Mouse (Mus musculus): Measurements from ENCODE around the gene Mup4.
"Not testable (repeated sequence)": the region's sequence is repeated elsewhere in the genome, so short reads cannot be mapped to it uniquely, and the experiment has no call there.

The Mup4 gene

DNA sequence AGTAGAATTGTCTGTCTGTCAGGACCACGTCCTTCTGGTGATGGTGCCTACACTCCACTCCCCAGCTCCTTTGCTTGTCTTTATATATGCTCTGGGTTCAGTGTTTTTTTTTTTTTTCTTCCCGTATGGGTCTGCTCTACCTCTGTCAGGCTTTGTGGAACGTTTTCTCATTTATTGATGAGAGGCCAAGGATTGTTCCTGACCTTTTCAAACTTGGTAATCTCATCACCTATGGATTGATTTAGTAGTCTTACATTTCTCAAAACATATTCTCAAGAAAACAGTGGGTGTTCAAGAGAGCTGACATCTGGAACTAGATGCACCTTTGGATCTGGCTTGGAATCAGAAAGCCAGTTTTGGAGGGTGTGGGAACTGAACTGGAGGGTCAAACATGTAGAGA lies at the start of gene Mup4:
Gene Mup4, minus strand, starts transcription at position 101 of the 400 bp plus-strand sequence.
- DNase-seq (ENCODE audit: low spot score in 2 of 2): no peak

DNA sequence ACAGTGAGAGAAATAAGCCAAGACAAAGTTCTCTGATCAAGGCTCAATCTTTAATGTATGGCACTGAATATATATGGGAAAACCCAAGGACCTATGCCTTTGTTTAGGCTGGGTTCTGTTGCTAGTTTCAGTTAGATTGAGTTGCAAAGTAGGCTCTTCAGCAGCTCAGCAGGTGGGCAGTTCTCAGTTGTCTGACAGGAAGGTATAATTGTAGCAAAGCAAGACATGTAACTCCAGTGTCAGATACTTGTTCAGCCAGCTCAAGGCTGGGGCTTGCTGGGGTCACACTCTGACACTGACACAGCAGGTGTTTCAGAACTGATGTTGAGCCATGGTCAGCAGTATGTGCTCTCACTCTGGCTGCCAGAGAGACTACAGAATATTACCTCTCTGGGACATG lies 37.4 kb upstream of the Mup4 start:
- DNase-seq (ENCODE audit: low spot score in 2 of 2): not testable (repeated sequence)

DNA sequence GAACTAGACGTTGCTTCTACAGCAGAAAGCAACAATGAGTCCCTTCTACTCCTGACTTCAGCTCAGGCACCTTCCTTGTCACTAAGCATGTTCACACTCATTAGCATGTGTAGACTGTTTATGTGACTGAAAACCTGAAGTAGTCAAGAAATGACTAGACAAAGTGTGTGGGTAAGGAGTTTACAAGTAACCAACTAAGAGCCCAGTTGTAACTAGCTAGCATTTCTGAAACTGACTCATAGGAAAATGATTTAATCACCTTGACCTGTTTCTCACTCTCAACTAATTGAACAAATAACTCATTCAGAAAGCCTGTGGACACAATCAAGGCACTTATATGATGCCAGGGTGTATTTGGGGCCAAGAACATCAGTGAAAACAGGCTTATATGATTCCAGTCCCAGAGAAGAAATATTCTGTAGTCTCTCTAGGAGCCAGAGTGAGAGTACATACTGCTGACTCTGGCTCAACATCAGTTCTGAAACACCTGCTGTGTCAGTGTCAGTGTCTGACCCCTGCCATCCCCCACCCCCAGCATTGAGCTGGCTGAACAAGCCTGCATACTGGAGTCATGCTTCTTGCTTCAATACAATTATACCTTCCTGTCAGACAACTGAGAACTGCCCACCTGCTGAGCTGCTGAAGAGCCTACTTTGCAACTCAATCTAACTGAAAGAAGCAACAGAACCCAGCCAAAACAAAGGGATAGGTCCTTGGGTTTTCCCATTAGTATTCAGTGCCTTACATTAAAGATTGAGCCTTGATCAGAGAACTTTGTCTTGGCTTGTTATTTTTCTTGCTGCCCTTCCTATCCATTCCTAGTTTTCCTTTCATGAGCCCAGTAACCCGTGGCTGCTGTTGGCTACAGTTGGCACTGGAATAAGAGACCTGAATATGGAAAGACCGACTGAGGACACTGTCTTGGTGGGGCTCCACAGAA lies 3.2 kb upstream of the Mup4 start, which contains the start of gene Mup6:
Gene Mup6, plus strand, starts transcription at position 890 of the 940 bp plus-strand sequence.
- no peak for DNase-seq (ENCODE audit: low spot score in 2 of 2)

- no peak for DNase-seq (ENCODE audit: low spot score in 2 of 2)
These were observed 23.0 kb downstream of the Mup4 start for GRCm38 (mm10) chr4:59937543-59937942.

DNA sequence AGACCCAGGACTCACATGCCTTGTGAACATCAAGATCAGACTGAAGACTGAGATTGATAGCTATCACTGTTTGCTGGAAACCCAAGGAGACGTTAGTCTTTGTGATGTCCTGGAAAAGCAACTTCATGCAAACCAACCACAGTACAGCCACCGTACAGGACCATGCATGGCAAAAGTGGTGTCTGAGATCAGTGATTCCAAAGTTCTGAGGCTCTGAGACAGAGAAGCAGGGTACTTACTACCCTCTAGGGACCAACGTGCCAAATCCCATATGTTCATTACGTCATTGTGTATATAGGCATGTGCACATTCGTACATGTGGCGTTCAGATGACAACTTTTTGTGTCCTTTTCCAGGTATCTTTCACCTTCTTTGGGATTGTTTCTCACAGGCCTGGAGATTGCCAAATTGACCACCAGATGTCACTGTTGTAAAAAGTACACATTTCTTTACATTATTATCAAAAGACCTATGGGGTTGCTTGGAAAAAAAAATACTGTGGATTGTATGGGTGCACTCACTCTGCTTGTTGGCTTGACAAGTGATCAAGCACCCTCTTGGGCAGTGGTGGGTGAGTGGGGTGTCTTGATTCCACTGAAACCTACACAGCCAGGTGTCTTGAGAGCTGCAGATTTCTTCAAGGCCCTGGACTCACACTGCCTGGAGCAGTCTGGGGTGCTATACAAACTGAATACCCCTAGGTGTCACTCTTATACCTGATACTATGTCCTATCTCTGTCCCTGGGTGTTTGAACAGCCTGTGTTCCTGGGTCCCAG lies 27.8 kb downstream of the Mup4 start:
- DNase-seq (ENCODE audit: low spot score in 2 of 2): peak in 1 of 2 experiments; percentile 50

DNA sequence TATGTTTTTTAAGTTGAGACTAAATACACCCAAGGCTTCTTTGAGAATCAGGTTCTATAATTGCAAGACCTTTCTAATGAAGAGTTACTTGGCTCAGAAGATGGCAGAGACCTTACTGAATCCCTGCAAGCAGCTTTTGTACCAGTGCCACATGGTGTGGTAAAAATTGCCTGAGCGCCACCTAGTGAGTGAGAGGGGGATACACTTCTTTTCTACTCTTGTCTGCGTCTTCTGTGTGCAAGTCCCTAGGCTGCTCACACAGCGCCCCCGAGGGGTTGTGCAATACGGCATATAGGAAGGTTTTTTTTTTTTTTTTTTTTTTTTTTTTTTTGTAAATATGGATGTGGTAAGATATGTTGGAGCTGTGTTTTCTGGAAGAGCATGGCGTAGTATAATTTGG lies 32.2 kb downstream of the Mup4 start:
- peak; percentile 66 to 80 for DNase-seq (ENCODE audit: low spot score in 2 of 2)

DNA sequence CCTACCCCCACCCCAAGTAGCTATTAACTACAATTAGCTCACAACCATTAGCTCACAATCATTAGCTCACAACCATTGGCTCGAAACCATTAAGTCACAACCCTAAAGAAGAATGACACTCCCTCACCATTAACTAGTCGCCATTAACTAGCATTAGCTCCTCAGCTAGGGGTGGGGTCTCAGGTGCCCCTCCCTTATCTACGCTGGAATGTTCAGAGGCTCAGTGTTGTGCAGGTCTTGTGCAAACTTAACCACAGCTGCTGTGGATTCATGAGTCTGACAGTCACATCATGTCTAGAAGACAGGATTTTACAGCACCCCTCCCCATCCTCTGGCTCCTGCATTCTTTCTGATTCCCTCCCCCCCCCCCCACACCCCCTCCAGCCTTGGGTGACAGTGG lies 32.8 kb downstream of the Mup4 start:
- no peak for DNase-seq (ENCODE audit: low spot score in 2 of 2)

- no peak for DNase-seq (ENCODE audit: low spot score in 2 of 2)
These were observed 35.4 kb downstream of the Mup4 start for GRCm38 (mm10) chr4:59925082-59925481.

GRCm38 (mm10) chr4:59917966-59918365 lies 42.5 kb downstream of the Mup4 start:
- DNase-seq (ENCODE audit: low spot score in 2 of 2): no peak

- DNase-seq (ENCODE audit: low spot score in 2 of 2): no peak
These were observed 45.7 kb downstream of the Mup4 start, which contains the start of gene Slc46a2 for GRCm38 (mm10) chr4:59914608-59915403. Slc46a2 (minus strand) TSS chr4:59915056.

DNA sequence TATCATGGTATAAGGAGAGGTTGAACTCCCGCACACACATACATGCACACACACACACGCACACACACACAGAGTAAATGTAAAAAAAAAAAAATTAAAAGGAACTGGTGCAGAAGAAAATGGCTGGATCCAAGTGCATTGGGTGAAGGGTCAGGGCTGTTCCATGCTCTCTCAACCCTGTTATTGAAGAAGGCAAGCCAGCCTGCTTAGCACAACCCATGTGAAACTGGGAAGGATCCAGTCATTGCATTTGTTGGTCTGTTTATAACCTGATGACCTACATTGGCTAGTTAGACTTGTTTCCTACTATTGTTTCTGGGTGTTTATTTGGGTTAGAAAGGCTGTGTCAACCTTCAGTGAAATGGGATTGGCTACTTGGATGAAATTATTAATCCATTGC lies 51.7 kb downstream of the Mup4 start:
- no peak for DNase-seq (ENCODE audit: low spot score in 2 of 2)

DNA sequence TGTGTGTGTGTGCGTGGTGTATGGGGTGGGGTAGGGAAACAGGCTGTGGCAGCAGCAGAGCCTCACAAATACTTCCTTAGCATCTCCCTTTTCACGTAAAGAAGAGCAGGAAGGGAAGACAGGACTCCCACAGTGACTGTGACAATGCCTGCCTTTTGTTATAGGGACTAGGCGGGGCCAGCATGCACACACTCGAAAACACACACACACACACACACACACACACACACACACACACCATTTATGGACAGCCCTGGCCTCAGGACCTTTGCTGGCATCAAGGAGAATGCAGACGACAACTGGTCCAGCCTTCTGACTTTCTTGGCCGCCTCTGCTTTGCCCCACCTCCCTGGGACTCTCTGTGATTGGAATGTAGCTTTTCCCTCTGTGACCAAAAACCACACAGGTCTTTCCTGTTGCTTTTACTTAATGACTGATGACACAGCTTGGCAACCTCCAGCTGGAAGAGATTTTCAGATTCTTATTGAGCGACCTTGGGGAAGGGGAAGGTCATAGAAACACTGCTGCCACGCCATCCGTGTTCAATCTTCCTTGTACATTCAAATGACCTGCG lies 52.8 kb downstream of the Mup4 start:
- no peak for DNase-seq (ENCODE audit: low spot score in 2 of 2)

GRCm38 (mm10) chr4:59907092-59907491 lies 53.4 kb downstream of the Mup4 start:
- no peak for DNase-seq (ENCODE audit: low spot score in 2 of 2)
